ENCODE assay signal across 14 mouse cellular contexts in genomic region chr3:122628956-122629355, GRCm38 (mm10). TPM values are rescaled to one million over a fixed set of nuclear protein-coding genes. Genes with fewer than 3 reads are reported as not detected.
DNase-seq lines count a peak whose midpoint lies in the region; ATAC-seq and TF ChIP-seq lines count a peak whose summit lies in the region.
"Had no signal": no experiment of that assay in that cellular context is flagged by ENCODE, and none has a peak within 500 bp of the region (broad histone marks: within the 10 kb centered on the region; RNA-seq: fewer than 3 reads in every experiment).

No protein-coding gene starts in this region.

- H3K4me1 ChIP-seq in kidney, embryonic 15.5 days, result peaks cover 15% of the 10 kb centered on the region
- H3K4me1 ChIP-seq in stomach, embryonic 16.5 days (ENCODE audit: control insufficient read depth, insufficient read depth, low read length), result no peaks in the 10 kb centered on the region
- no peaks in the 10 kb centered on the region for H3K4me1 ChIP-seq in stomach, postnatal 0 days (replicated peaks; ENCODE audit: control insufficient read depth, insufficient read depth)
- H3K4me1 ChIP-seq: embryonic facial prominence, embryonic 12.5 days had no signal

- TF ChIP-seq CTCF in gastrocnemius, adult 2 months (IDR thresholded peaks at IDR 0.05), result no peak
- TF ChIP-seq CTCF in stomach, postnatal 0 days (IDR thresholded peaks at IDR 0.05; ENCODE audit: low read depth), result no peak

- intact Hi-C loops in gastrocnemius, adult 2 months (cut with DNase I), result no loop called here
- intact Hi-C loops in gastrocnemius, postnatal 36 days (cut with DNase I), result no loop called here

- 79% methylated on average over 3 of the region's 3 CpGs for WGBS in kidney, embryonic 15.5 days
- 64% methylated on average over 3 of the region's 3 CpGs for WGBS in stomach, embryonic 16.5 days
- 73% methylated on average over 3 of the region's 3 CpGs for WGBS in stomach, postnatal 0 days

- DNase-seq in gastrocnemius, adult 2 months, result no peak
- DNase-seq in gastrocnemius, postnatal 36 days, result no peak
- DNase-seq in kidney, adult 18-20 months, result no peak
- DNase-seq in stomach, postnatal 0 days (ENCODE audit: low spot score), result no peak
- DNase-seq in adrenal gland, postnatal 36 days, result no peak
- DNase-seq: cerebellum, adult 2 months; right cerebral cortex, adult 18-20 months had no signal

- peak overlapping the region; percentile 51; the same call in 1 of the 2 replicates for H3K4me2 ChIP-seq in kidney, embryonic 15.5 days
- no peak overlapping the region for H3K4me2 ChIP-seq in stomach, embryonic 16.5 days (ENCODE audit: low read depth, low read length)
- no peak overlapping the region for H3K4me2 ChIP-seq in stomach, postnatal 0 days (replicated peaks; ENCODE audit: low read depth)

- H3K27me3 ChIP-seq in kidney, embryonic 15.5 days, result no peaks in the 10 kb centered on the region
- H3K27me3 ChIP-seq in stomach, embryonic 16.5 days (ENCODE audit: control insufficient read depth, insufficient read depth, low read length), result no peaks in the 10 kb centered on the region
- no peaks in the 10 kb centered on the region for H3K27me3 ChIP-seq in stomach, postnatal 0 days (ENCODE audit: control insufficient read depth, insufficient read depth, low read length)
- H3K27me3 ChIP-seq: embryonic facial prominence, embryonic 12.5 days had no signal

- no peak for ATAC-seq in kidney, embryonic 15.5 days (replicated peaks; ENCODE audit: low FRiP score)
- no peak for ATAC-seq in stomach, embryonic 16.5 days (ENCODE audit: insufficient read depth, low FRiP score)
- no peak for ATAC-seq in stomach, postnatal 0 days (ENCODE audit: low FRiP score, low TSS enrichment)
- ATAC-seq in erythroid progenitor cell, adult 5-6 weeks (replicated peaks; ENCODE audit: low FRiP score, poor library complexity, severe bottlenecking), result no peak
- ATAC-seq: forebrain, embryonic 16.5 days; hindbrain, embryonic 16.5 days; midbrain, embryonic 16.5 days had no signal

- no peak overlapping the region for H3K4me3 ChIP-seq in gastrocnemius, adult 2 months
- no peak overlapping the region for H3K4me3 ChIP-seq in kidney, embryonic 15.5 days (replicated peaks)
- no peak overlapping the region for H3K4me3 ChIP-seq in stomach, embryonic 16.5 days (replicated peaks; ENCODE audit: low read length)
- no peak overlapping the region for H3K4me3 ChIP-seq in stomach, postnatal 0 days (ENCODE audit: low read depth, low read length)

- H3K27ac ChIP-seq in gastrocnemius, adult 2 months, result peak overlapping the region; percentile 40; the same call in 1 of the 2 replicates
- no peak overlapping the region for H3K27ac ChIP-seq in kidney, embryonic 15.5 days
- peak overlapping the region; percentile 29; the same call in 1 of the 2 replicates for H3K27ac ChIP-seq in stomach, embryonic 16.5 days (ENCODE audit: low read length)
- H3K27ac ChIP-seq in stomach, postnatal 0 days (replicated peaks), result no peak overlapping the region
- H3K27ac ChIP-seq: embryonic facial prominence, embryonic 12.5 days had no signal

- no peak overlapping the region for H3K9ac ChIP-seq in kidney, embryonic 15.5 days
- H3K9ac ChIP-seq in stomach, embryonic 16.5 days (ENCODE audit: low read length), result no peak overlapping the region
- H3K9ac ChIP-seq in stomach, postnatal 0 days (ENCODE audit: low read length), result no peak overlapping the region
- H3K9ac ChIP-seq: embryonic facial prominence, embryonic 12.5 days had no signal

- no peaks in the 10 kb centered on the region for H3K9me3 ChIP-seq in kidney, embryonic 15.5 days (replicated peaks)
- H3K9me3 ChIP-seq in stomach, embryonic 16.5 days (replicated peaks; ENCODE audit: control insufficient read depth, low read length), result no peaks in the 10 kb centered on the region
- no peaks in the 10 kb centered on the region for H3K9me3 ChIP-seq in stomach, postnatal 0 days (ENCODE audit: control insufficient read depth, low read length)
- H3K9me3 ChIP-seq: embryonic facial prominence, embryonic 12.5 days had no signal

- no peaks in the 10 kb centered on the region for H3K36me3 ChIP-seq in kidney, embryonic 15.5 days
- H3K36me3 ChIP-seq in stomach, embryonic 16.5 days (ENCODE audit: control insufficient read depth, insufficient read depth, low read length), result no peaks in the 10 kb centered on the region
- no peaks in the 10 kb centered on the region for H3K36me3 ChIP-seq in stomach, postnatal 0 days (ENCODE audit: control insufficient read depth, insufficient read depth, low read length)
- H3K36me3 ChIP-seq: embryonic facial prominence, embryonic 12.5 days had no signal

- TF ChIP-seq EP300 in stomach, postnatal 0 days (optimal IDR thresholded peaks at IDR 0.05), result no peak

RNA-seq across cellular contexts. Expression of gene Fnbp1l, which starts 9.4 kb away (rescaled TPM):
- total RNA-seq in gastrocnemius, adult 2 months (2021), result 1 to 10 TPM; 3.6 to 6.9 TPM
- 1 to 10 TPM; 3.4 to 6.0 TPM for total RNA-seq in gastrocnemius, postnatal 36 days (2021)
- 46.7 and 53.7 TPM in 2 replicates for polyA plus RNA-seq in kidney, embryonic 15.5 days (2015; fragmentation: Nextera tagmentation; extraction: Ambion mirVana)
- 42.8 and 43.9 TPM in 2 replicates for polyA plus RNA-seq in stomach, embryonic 16.5 days (2015; fragmentation: Nextera tagmentation; extraction: Ambion mirVana)
- polyA plus RNA-seq in stomach, postnatal 0 days (2015; fragmentation: Nextera tagmentation; extraction: Ambion mirVana), result 20.0 and 20.8 TPM in 2 replicates
- total RNA-seq in erythroid progenitor cell, adult 5-6 weeks (2015; ENCODE audit: low replicate concordance), result 0.36 and 4.2 TPM in 2 replicates
- total RNA-seq in erythroid progenitor cell, adult 5-6 weeks (2017; ENCODE audit: low replicate concordance), result 0.77 and 2.7 TPM in 2 replicates
- total RNA-seq in adrenal gland, postnatal 36 days (2021), result 10 to 100 TPM; 16.8 to 21.5 TPM

Comparison
In these comparisons a context has a peak if more than half of its experiments do, and no peak if none do; other contexts are left out.
1. H3K27ac ChIP-seq: peak in gastrocnemius, adult 2 months (single experiment) and stomach, embryonic 16.5 days (single experiment); none in kidney, embryonic 15.5 days (single experiment) and stomach, postnatal 0 days (single experiment).